8 mouse cellular contexts compared by ENCODE assay signal in genomic region chr1:182560390-182561098, GRCm38 (mm10). TPM values are rescaled to one million over a fixed set of nuclear protein-coding genes. Genes with fewer than 3 reads are reported as not detected.
DNase-seq lines count a peak whose midpoint lies in the region; ATAC-seq and TF ChIP-seq lines count a peak whose summit lies in the region.

No protein-coding gene starts in this region.

- TF ChIP-seq CTCF in liver, embryonic 14.5 days (IDR thresholded peaks at IDR 0.05; ENCODE audit: low read depth) = peak; percentile 63

- no peak overlapping the region for H3K4me2 ChIP-seq in heart, embryonic 11.5 days
- H3K4me2 ChIP-seq in forebrain, embryonic 11.5 days (ENCODE audit: low read depth, low read length, severe bottlenecking) = no peak overlapping the region
- H3K4me2 ChIP-seq in liver, embryonic 14.5 days (ENCODE audit: low read depth) = no peak overlapping the region
- H3K4me2 ChIP-seq in neural tube, embryonic 14.5 days (ENCODE audit: low read depth, low read length) = no peak overlapping the region

- intact Hi-C loops in heart, postnatal 25 days (cut with DNase I) = loop anchor here (2.0 kb wide), 3 partner anchors 96 to 334 kb away; no protein-coding TSS in a partner anchor

- no peak overlapping the region for H3K9ac ChIP-seq in heart, embryonic 11.5 days (ENCODE audit: low read depth, low read length)
- H3K9ac ChIP-seq in forebrain, embryonic 11.5 days (ENCODE audit: low read length) = no peak overlapping the region
- H3K9ac ChIP-seq in liver, embryonic 14.5 days (replicated peaks) = no peak overlapping the region
- H3K9ac ChIP-seq in neural tube, embryonic 14.5 days (replicated peaks; ENCODE audit: low read depth, low read length) = no peak overlapping the region

- no peak for DNase-seq in heart, postnatal 25 days (ENCODE audit: low spot score)
- peak; percentile 62 to 69 for DNase-seq in adrenal gland, postnatal 36 days
- DNase-seq in forebrain, embryonic 11.5 days (ENCODE audit: low spot score) = peak; percentile 71
- DNase-seq in kidney, adult 9 months = peak; percentile 36
- no peak for DNase-seq in liver, embryonic 14.5 days (ENCODE audit: low read depth in 3 of 3, low spot score in 3 of 3)

- H3K4me1 ChIP-seq in heart, embryonic 11.5 days (ENCODE audit: control insufficient read depth, insufficient read depth, low read length) = no peaks in the 10 kb centered on the region
- H3K4me1 ChIP-seq in forebrain, embryonic 11.5 days (replicated peaks; ENCODE audit: control insufficient read depth, insufficient read depth, low read length) = 0 out of 2 replicates have a peak, but pooled peaks cover 5% of the 10 kb centered on the region
- peaks cover 0 to 6% of the 10 kb centered on the region in 2 experiments; a peak in 1 of 4 replicates for H3K4me1 ChIP-seq in liver, embryonic 14.5 days (replicated peaks; ENCODE audit: control insufficient read depth in 2 of 2, insufficient read depth in 2 of 2, low read length in 1 of 2)
- no peaks in the 10 kb centered on the region for H3K4me1 ChIP-seq in neural tube, embryonic 14.5 days (ENCODE audit: control insufficient read depth, insufficient read depth, low read length)

- H3K27me3 ChIP-seq in heart, embryonic 11.5 days (ENCODE audit: control insufficient read depth, insufficient read depth, low read length) = no peaks in the 10 kb centered on the region; the same call in 1 of the 2 replicates
- H3K27me3 ChIP-seq in forebrain, embryonic 11.5 days (ENCODE audit: control insufficient read depth, insufficient read depth, low read length) = peaks cover 6% of the 10 kb centered on the region; the same call in 1 of the 2 replicates
- no peaks in the 10 kb centered on the region for H3K27me3 ChIP-seq in liver, embryonic 14.5 days (ENCODE audit: control insufficient read depth, insufficient read depth, low read length)
- H3K27me3 ChIP-seq in neural tube, embryonic 14.5 days (ENCODE audit: control insufficient read depth, insufficient read depth, low read length) = no peaks in the 10 kb centered on the region

- ATAC-seq in heart, embryonic 11.5 days (replicated peaks; ENCODE audit: insufficient number of reproducible peaks, low FRiP score, low TSS enrichment) = peak; percentile 27; the same call in 1 of the 2 replicates
- ATAC-seq in forebrain, embryonic 11.5 days (replicated peaks; ENCODE audit: low FRiP score) = peak; percentile 55
- no peak for ATAC-seq in liver, embryonic 14.5 days (ENCODE audit: insufficient read depth)
- ATAC-seq in neural tube, embryonic 14.5 days (ENCODE audit: low read depth) = peak; percentile 67; the same call in 1 of the 2 replicates
- ATAC-seq in monocyte, adult 5-6 weeks (replicated peaks; ENCODE audit: insufficient number of reproducible peaks, low FRiP score, low TSS enrichment, poor library complexity, severe bottlenecking) = no peak

- no peaks in the 10 kb centered on the region for H3K36me3 ChIP-seq in heart, embryonic 11.5 days (ENCODE audit: control insufficient read depth, insufficient read depth, low read length)
- no peaks in the 10 kb centered on the region for H3K36me3 ChIP-seq in forebrain, embryonic 11.5 days (ENCODE audit: control insufficient read depth, insufficient read depth, low read length)
- no peaks in the 10 kb centered on the region for H3K36me3 ChIP-seq in liver, embryonic 14.5 days (replicated peaks; ENCODE audit: control insufficient read depth, insufficient read depth, low read depth)
- no peaks in the 10 kb centered on the region for H3K36me3 ChIP-seq in neural tube, embryonic 14.5 days (ENCODE audit: control insufficient read depth, insufficient read depth, low read length)

- TF ChIP-seq EP300 in liver, embryonic 14.5 days (IDR thresholded peaks at IDR 0.05; ENCODE audit: low read depth) = no peak

- H3K9me3 ChIP-seq in heart, embryonic 11.5 days (replicated peaks; ENCODE audit: control insufficient read depth, low read length) = no peaks in the 10 kb centered on the region
- no peaks in the 10 kb centered on the region for H3K9me3 ChIP-seq in forebrain, embryonic 11.5 days (ENCODE audit: control insufficient read depth, low read length)
- H3K9me3 ChIP-seq in liver, embryonic 14.5 days (ENCODE audit: control insufficient read depth, low read length) = no peaks in the 10 kb centered on the region
- no peaks in the 10 kb centered on the region for H3K9me3 ChIP-seq in neural tube, embryonic 14.5 days (ENCODE audit: control insufficient read depth, low read length)

- H3K4me3 ChIP-seq in heart, embryonic 11.5 days (ENCODE audit: low read depth, low read length) = no peak overlapping the region
- no peak overlapping the region for H3K4me3 ChIP-seq in forebrain, embryonic 11.5 days (ENCODE audit: low read depth, low read length)
- H3K4me3 ChIP-seq in liver, embryonic 14.5 days (ENCODE audit: insufficient read depth in 1 of 2, low read depth in 2 of 2, low read length in 2 of 2) = no peak overlapping the region
- H3K4me3 ChIP-seq in neural tube, embryonic 14.5 days (ENCODE audit: low read depth, low read length) = no peak overlapping the region

- no peak overlapping the region for H3K27ac ChIP-seq in heart, embryonic 11.5 days (ENCODE audit: low read depth, low read length)
- H3K27ac ChIP-seq in forebrain, embryonic 11.5 days (ENCODE audit: low read depth, low read length) = no peak overlapping the region
- no peak overlapping the region for H3K27ac ChIP-seq in liver, embryonic 14.5 days
- no peak overlapping the region for H3K27ac ChIP-seq in neural tube, embryonic 14.5 days (ENCODE audit: low read depth, low read length)

- 21% methylated on average over 3 of the region's 3 CpGs for WGBS in heart, embryonic 11.5 days (ENCODE audit: insufficient replicate concordance)
- WGBS in forebrain, embryonic 11.5 days = 32% methylated on average over 3 of the region's 3 CpGs
- WGBS in liver, embryonic 14.5 days (ENCODE audit: insufficient replicate concordance) = 12% methylated on average over 3 of the region's 3 CpGs
- WGBS in neural tube, embryonic 14.5 days = 31% methylated on average over 3 of the region's 3 CpGs

RNA-seq across cellular contexts. Expression of gene Capn8, which starts 4.3 kb away (rescaled TPM):
- not detected in 2 replicates for polyA plus RNA-seq in heart, embryonic 11.5 days (2014; fragmentation: Nextera tagmentation; extraction: Ambion mirVana)
- total RNA-seq in heart, postnatal 25 days (2021) = not detected
- total RNA-seq in adrenal gland, postnatal 36 days (2021) = under 1 TPM in 1 of 2 experiments, not detected in 1; 0.13 TPM
- 0.08 TPM in 1 of 2 replicates, not detected in the other for polyA plus RNA-seq in forebrain, embryonic 11.5 days (2014; fragmentation: Nextera tagmentation; extraction: Ambion mirVana)
- 0.01 TPM in 1 of 2 replicates, not detected in the other for polyA plus RNA-seq in liver, embryonic 14.5 days (2012; rRNA removed)
- not detected in 2 replicates for polyA plus RNA-seq in liver, embryonic 14.5 days (2014; fragmentation: Nextera tagmentation; extraction: Ambion mirVana)
- 0.14 TPM in 1 of 2 replicates, not detected in the other for polyA plus RNA-seq in neural tube, embryonic 14.5 days (2014; fragmentation: Nextera tagmentation; extraction: Ambion mirVana)
- not detected in 3 replicates for total RNA-seq in monocyte, adult 5-6 weeks (2017)

RNA-seq across cellular contexts. Expression of gene Capn2, which starts 43.1 kb away (rescaled TPM):
- polyA plus RNA-seq in heart, embryonic 11.5 days (2014; fragmentation: Nextera tagmentation; extraction: Ambion mirVana) = 68.1 and 83.7 TPM in 2 replicates
- 10 to 100 TPM; 63.3 to 73.1 TPM for total RNA-seq in heart, postnatal 25 days (2021)
- total RNA-seq in adrenal gland, postnatal 36 days (2021) = 10 to 100 TPM; 67.0 to 88.1 TPM
- polyA plus RNA-seq in forebrain, embryonic 11.5 days (2014; fragmentation: Nextera tagmentation; extraction: Ambion mirVana) = 90.8 and 91.6 TPM in 2 replicates
- 6.5 and 9.8 TPM in 2 replicates for polyA plus RNA-seq in liver, embryonic 14.5 days (2012; rRNA removed)
- 13.6 and 16.4 TPM in 2 replicates for polyA plus RNA-seq in liver, embryonic 14.5 days (2014; fragmentation: Nextera tagmentation; extraction: Ambion mirVana)
- 64.8 and 91.7 TPM in 2 replicates for polyA plus RNA-seq in neural tube, embryonic 14.5 days (2014; fragmentation: Nextera tagmentation; extraction: Ambion mirVana)
- total RNA-seq in monocyte, adult 5-6 weeks (2017) = 167 to 244 TPM (median 240 TPM) in 3 replicates

Comparison
In these comparisons a context has a peak if more than half of its experiments do, and no peak if none do; other contexts are left out.
1. ATAC-seq: peak in heart, embryonic 11.5 days (single experiment), forebrain, embryonic 11.5 days (single experiment) and neural tube, embryonic 14.5 days (single experiment); none in liver, embryonic 14.5 days (single experiment) and monocyte, adult 5-6 weeks (single experiment).
2. DNase-seq: peak in adrenal gland, postnatal 36 days (2 of 2), forebrain, embryonic 11.5 days (single experiment) and kidney, adult 9 months (single experiment); none in heart, postnatal 25 days (single experiment) and liver, embryonic 14.5 days (0 of 3).